ENCODE assay signal across 10 mouse cellular contexts in the genomic region with DNA sequence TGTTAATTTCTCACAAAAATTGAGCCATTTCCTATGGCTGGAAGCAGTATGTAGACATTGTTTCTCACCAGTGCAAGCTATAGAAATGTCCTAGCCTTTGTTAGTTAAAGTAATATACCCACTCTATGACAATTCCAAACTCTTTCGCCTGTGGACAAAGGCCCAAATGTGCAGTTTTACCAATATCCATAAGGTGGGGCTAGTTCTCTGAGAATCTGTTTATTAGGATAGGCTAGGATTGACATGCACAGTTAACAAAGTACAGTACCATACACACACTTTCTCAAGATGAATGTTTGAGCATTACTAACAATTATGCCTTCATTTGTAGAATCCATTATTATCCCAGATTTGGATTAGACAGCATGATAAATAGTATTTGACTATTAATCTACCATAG. TPM values are rescaled to one million over a fixed set of nuclear protein-coding genes. Genes with fewer than 3 reads are reported as not detected.
A peak's percentile ranks its signal among the peaks of the same experiment; 100 is the strongest.
DNase-seq lines count a peak whose midpoint lies in the region; ATAC-seq and TF ChIP-seq lines count a peak whose summit lies in the region.
"Had no signal": no experiment of that assay in that cellular context is flagged by ENCODE, and none has a peak within 500 bp of the region (broad histone marks: within the 10 kb centered on the region; RNA-seq: fewer than 3 reads in every experiment).

No protein-coding gene starts in this region.

- WGBS in midbrain, embryonic 11.5 days = 54% methylated on average over 1 of the region's 1 CpGs
- 57% methylated on average over 1 of the region's 1 CpGs for WGBS in midbrain, embryonic 10.5 days
- 26% methylated on average over 1 of the region's 1 CpGs for WGBS in liver, embryonic 14.5 days (ENCODE audit: insufficient replicate concordance)

- H3K36me3 ChIP-seq in midbrain, embryonic 11.5 days (ENCODE audit: control insufficient read depth, insufficient read depth, low read length) = no peaks in the 10 kb centered on the region
- peaks cover 13% of the 10 kb centered on the region; the same call in 1 of the 2 replicates for H3K36me3 ChIP-seq in midbrain, embryonic 10.5 days
- H3K36me3 ChIP-seq in liver, embryonic 14.5 days (replicated peaks; ENCODE audit: control insufficient read depth, insufficient read depth, low read depth) = no peaks in the 10 kb centered on the region
- H3K36me3 ChIP-seq: heart, embryonic 13.5 days had no signal

- DNase-seq in adrenal gland, postnatal 14 days = peak; percentile 42
- DNase-seq in adrenal gland, postnatal 25 days = no peak
- peak; percentile 88 for DNase-seq in midbrain, embryonic 11.5 days (ENCODE audit: low spot score, missing footprints)
- no peak for DNase-seq in midbrain, embryonic 10.5 days (ENCODE audit: low spot score)
- DNase-seq in heart, postnatal 14 days = peak; percentile 16 to 51
- peak in 1 of 3 experiments; percentile 11 for DNase-seq in liver, embryonic 14.5 days (ENCODE audit: low read depth in 3 of 3, low spot score in 3 of 3)
- DNase-seq in yolk sac, embryonic 10.5 days (ENCODE audit: low spot score) = peak; percentile 8
- no peak for DNase-seq in thymus, postnatal 14 days

- ATAC-seq in midbrain, embryonic 11.5 days (ENCODE audit: low FRiP score) = peak; percentile 69
- ATAC-seq in liver, embryonic 14.5 days (ENCODE audit: insufficient read depth) = no peak

- no peak overlapping the region for H3K4me3 ChIP-seq in midbrain, embryonic 11.5 days (ENCODE audit: low read depth, low read length)
- H3K4me3 ChIP-seq in midbrain, embryonic 10.5 days = no peak overlapping the region
- no peak overlapping the region for H3K4me3 ChIP-seq in liver, embryonic 14.5 days (ENCODE audit: insufficient read depth in 1 of 2, low read depth in 2 of 2, low read length in 2 of 2)
- H3K4me3 ChIP-seq: heart, embryonic 13.5 days had no signal

- no peak overlapping the region for H3K9ac ChIP-seq in midbrain, embryonic 11.5 days (ENCODE audit: low read length)
- H3K9ac ChIP-seq in liver, embryonic 14.5 days (replicated peaks) = no peak overlapping the region
- H3K9ac ChIP-seq: heart, embryonic 13.5 days had no signal

- no peak overlapping the region for H3K4me2 ChIP-seq in midbrain, embryonic 11.5 days
- no peak overlapping the region for H3K4me2 ChIP-seq in liver, embryonic 14.5 days (ENCODE audit: low read depth)
- H3K4me2 ChIP-seq: heart, embryonic 13.5 days had no signal

- H3K9me3 ChIP-seq in midbrain, embryonic 11.5 days (ENCODE audit: control insufficient read depth, low read length) = no peaks in the 10 kb centered on the region
- H3K9me3 ChIP-seq in midbrain, embryonic 10.5 days (replicated peaks) = no peaks in the 10 kb centered on the region
- H3K9me3 ChIP-seq in liver, embryonic 14.5 days (ENCODE audit: control insufficient read depth, low read length) = no peaks in the 10 kb centered on the region
- H3K9me3 ChIP-seq: heart, embryonic 13.5 days had no signal

- TF ChIP-seq EP300 in liver, embryonic 14.5 days (IDR thresholded peaks at IDR 0.05; ENCODE audit: low read depth) = no peak

- intact Hi-C loops in heart, postnatal 14 days (cut with DNase I) = loop anchor here (5.0 kb wide), 2 partner anchors 158 to 233 kb away; no protein-coding TSS in a partner anchor

- H3K27ac ChIP-seq in midbrain, embryonic 11.5 days (ENCODE audit: low read depth, low read length) = no peak overlapping the region
- no peak overlapping the region for H3K27ac ChIP-seq in midbrain, embryonic 10.5 days (replicated peaks)
- no peak overlapping the region for H3K27ac ChIP-seq in liver, embryonic 14.5 days
- H3K27ac ChIP-seq: heart, embryonic 13.5 days had no signal

- no peaks in the 10 kb centered on the region for H3K27me3 ChIP-seq in midbrain, embryonic 11.5 days (ENCODE audit: control insufficient read depth, insufficient read depth, low read length)
- H3K27me3 ChIP-seq in midbrain, embryonic 10.5 days (ENCODE audit: low read depth, poor library complexity, severe bottlenecking) = no peaks in the 10 kb centered on the region
- H3K27me3 ChIP-seq in liver, embryonic 14.5 days (ENCODE audit: control insufficient read depth, insufficient read depth, low read length) = no peaks in the 10 kb centered on the region
- H3K27me3 ChIP-seq: heart, embryonic 13.5 days had no signal

- no peaks in the 10 kb centered on the region for H3K4me1 ChIP-seq in midbrain, embryonic 11.5 days (ENCODE audit: control insufficient read depth, insufficient read depth, low read length)
- no peaks in the 10 kb centered on the region for H3K4me1 ChIP-seq in midbrain, embryonic 10.5 days
- no peaks in the 10 kb centered on the region for H3K4me1 ChIP-seq in liver, embryonic 14.5 days (replicated peaks; ENCODE audit: control insufficient read depth in 2 of 2, insufficient read depth in 2 of 2, low read length in 1 of 2)
- H3K4me1 ChIP-seq: heart, embryonic 13.5 days had no signal

- TF ChIP-seq CTCF in liver, embryonic 14.5 days (IDR thresholded peaks at IDR 0.05; ENCODE audit: low read depth) = peak; percentile 35; the same call in 1 of the 2 replicates

RNA-seq across cellular contexts. Expression of a gene that starts 19.8 kb away (rescaled TPM):
- not detected in 2 replicates for total RNA-seq in adrenal gland, postnatal 14 days (2021)
- total RNA-seq in adrenal gland, postnatal 25 days (2021) = not detected in 2 replicates
- 0.53 and 1.0 TPM in 2 replicates for polyA plus RNA-seq in midbrain, embryonic 11.5 days (2014; fragmentation: Nextera tagmentation; extraction: Ambion mirVana)
- polyA plus RNA-seq in midbrain, embryonic 10.5 days (2016; fragmentation: Nextera tagmentation; extraction: Ambion mirVana) = 1.1 and 1.3 TPM in 2 replicates
- not detected for total RNA-seq in heart, postnatal 14 days (2021)
- not detected in 2 replicates for polyA plus RNA-seq in liver, embryonic 14.5 days (2012; rRNA removed)
- polyA plus RNA-seq in liver, embryonic 14.5 days (2014; fragmentation: Nextera tagmentation; extraction: Ambion mirVana) = 0.10 and 0.11 TPM in 2 replicates
- total RNA-seq: neutrophil, adult 5-6 weeks had no signal

RNA-seq across cellular contexts. Expression of a gene that starts 55.4 kb away (rescaled TPM):
- total RNA-seq in adrenal gland, postnatal 14 days (2021) = 15.9 and 18.6 TPM in 2 replicates
- 17.0 and 17.7 TPM in 2 replicates for total RNA-seq in adrenal gland, postnatal 25 days (2021)
- polyA plus RNA-seq in midbrain, embryonic 11.5 days (2014; fragmentation: Nextera tagmentation; extraction: Ambion mirVana) = 77.7 and 89.6 TPM in 2 replicates
- 59.6 and 65.4 TPM in 2 replicates for polyA plus RNA-seq in midbrain, embryonic 10.5 days (2016; fragmentation: Nextera tagmentation; extraction: Ambion mirVana)
- 1 to 10 TPM; 4.3 to 4.5 TPM for total RNA-seq in heart, postnatal 14 days (2021)
- 1.0 and 2.0 TPM in 2 replicates for polyA plus RNA-seq in liver, embryonic 14.5 days (2012; rRNA removed)
- polyA plus RNA-seq in liver, embryonic 14.5 days (2014; fragmentation: Nextera tagmentation; extraction: Ambion mirVana) = 2.4 and 2.8 TPM in 2 replicates

Comparison
In these comparisons a context has a peak if more than half of its experiments do, and no peak if none do; other contexts are left out.
1. DNase-seq: peak in adrenal gland, postnatal 14 days (single experiment), midbrain, embryonic 11.5 days (single experiment), heart, postnatal 14 days (2 of 2) and yolk sac, embryonic 10.5 days (single experiment); none in adrenal gland, postnatal 25 days (single experiment), midbrain, embryonic 10.5 days (single experiment) and thymus, postnatal 14 days (single experiment).